Mouse (Mus musculus) erythroid progenitor cell, adult 5-6 weeks (primary cell): ENCODE results near the gene Spp2. TPM values are rescaled to one million over a fixed set of nuclear protein-coding genes. Genes with fewer than 3 reads are reported as not detected.
A peak's percentile ranks its signal among the peaks of the same experiment; 100 is the strongest.
"Not testable (repeated sequence)": the region's sequence is repeated elsewhere in the genome, so short reads cannot be mapped to it uniquely, and the experiment has no call there.

Source experiments
- ATAC-seq: replicated peaks from 2 replicates; pipeline ENCODE4 v1.8.0; 2016; ENCODE audit warnings: moderate number of reproducible peaks, mild to moderate bottlenecking, moderate TSS enrichment, inconsistent platforms; ENCODE audit not compliant: poor library complexity, low FRiP score, severe bottlenecking
- total RNA-seq, 2 experiments: library from RNA; stranded (forward) in 1 of 2; stranded (reverse) in 1 of 2; fragments of 150-400 nt in 1 of 2; fragments of 186-747, 209-891 nt in 1 of 2; gene quantifications; 2 replicates each; pipeline versions ENCODE4 v1.2.3 to v1.2.4; 2015 to 2017; ENCODE audit warnings: low replicate concordance in 2 of 2

Gene Spp2
- total RNA-seq, 2 experiments from 2014 or later: not detected

GRCm38 (mm10) chr1:88432601-88433000 lies 25.8 kb downstream of the Spp2 start:
- no peak for ATAC-seq

- no peak for ATAC-seq
These were observed 26.5 kb downstream of the Spp2 start for GRCm38 (mm10) chr1:88433096-88433883.

GRCm38 (mm10) chr1:88434057-88434456 lies 27.3 kb downstream of the Spp2 start:
- ATAC-seq: no peak

GRCm38 (mm10) chr1:88437206-88438126 lies 30.7 kb downstream of the Spp2 start:
- ATAC-seq: no peak

GRCm38 (mm10) chr1:88443383-88443782 lies 36.6 kb downstream of the Spp2 start:
- ATAC-seq: no peak

- no peak for ATAC-seq
These were observed 38.6 kb downstream of the Spp2 start for GRCm38 (mm10) chr1:88445400-88445799.

GRCm38 (mm10) chr1:88446270-88447030 lies 39.7 kb downstream of the Spp2 start:
- no peak for ATAC-seq

GRCm38 (mm10) chr1:88447483-88447882 lies 40.7 kb downstream of the Spp2 start:
- no peak for ATAC-seq

GRCm38 (mm10) chr1:88448094-88448493 lies 41.3 kb downstream of the Spp2 start:
- ATAC-seq: not testable (repeated sequence)

GRCm38 (mm10) chr1:88449741-88450140 lies 43.0 kb downstream of the Spp2 start:
- ATAC-seq: no peak

- ATAC-seq: no peak
These were observed 43.9 kb downstream of the Spp2 start for GRCm38 (mm10) chr1:88450668-88451067.

GRCm38 (mm10) chr1:88452198-88452597 lies 45.4 kb downstream of the Spp2 start:
- ATAC-seq: no peak

- ATAC-seq: no peak
These were observed 47.9 kb downstream of the Spp2 start for GRCm38 (mm10) chr1:88454703-88455102.

- ATAC-seq: no peak
These were observed 49.0 kb downstream of the Spp2 start for GRCm38 (mm10) chr1:88455761-88456160.

- ATAC-seq: peak; percentile 64; the same call in 1 of the 2 replicates
These were observed 49.8 kb downstream of the Spp2 start for GRCm38 (mm10) chr1:88456451-88457072.

- no peak for ATAC-seq
These were observed 52.4 kb downstream of the Spp2 start for GRCm38 (mm10) chr1:88459196-88459595.

GRCm38 (mm10) chr1:88459655-88460054 lies 52.9 kb downstream of the Spp2 start:
- no peak for ATAC-seq

GRCm38 (mm10) chr1:88461096-88461495 lies 54.3 kb downstream of the Spp2 start:
- ATAC-seq: no peak

GRCm38 (mm10) chr1:88462484-88462883 lies 55.7 kb downstream of the Spp2 start:
- no peak for ATAC-seq

GRCm38 (mm10) chr1:88463241-88463640 lies 56.5 kb downstream of the Spp2 start:
- no peak for ATAC-seq
